Mouse (Mus musculus): Measurements from ENCODE around the gene Ceacam3. TPM values are rescaled to one million over a fixed set of nuclear protein-coding genes. Genes with fewer than 3 reads are reported as not detected.

The Ceacam3 gene
- polyA plus RNA-seq, 1 experiment from 2014 or later: not detected

GRCm38 (mm10) chr7:17205530-17206184 is 55.6 kb downstream of the Ceacam3 start:
- no peak overlapping the region for H3K4me2 ChIP-seq (ENCODE audit: low read length)
- H3K9ac ChIP-seq (ENCODE audit: low read length): no peak overlapping the region
- H3K27me3 ChIP-seq (replicated peaks; ENCODE audit: control insufficient read depth, insufficient read depth, low read length): no peaks in the 10 kb centered on the region
- 68% methylated on average over 3 of the region's 3 CpGs for WGBS
- H3K4me1 ChIP-seq (replicated peaks; ENCODE audit: control insufficient read depth, insufficient read depth, low read length): no peaks in the 10 kb centered on the region
- no peak overlapping the region for H3K4me3 ChIP-seq (ENCODE audit: low read depth, low read length)
- no peak for ATAC-seq (replicated peaks; ENCODE audit: low FRiP score, low TSS enrichment, low read depth)
- DNase-seq (ENCODE audit: low spot score): no peak
- no peak overlapping the region for H3K27ac ChIP-seq (ENCODE audit: low read depth)
- no peaks in the 10 kb centered on the region for H3K36me3 ChIP-seq (ENCODE audit: control insufficient read depth, insufficient read depth, low read length)
- 0 out of 2 replicates have a peak, but pooled peaks cover 3% of the 10 kb centered on the region for H3K9me3 ChIP-seq (ENCODE audit: control insufficient read depth, low read length)

Other genes with a start within 250 kb of the Ceacam3 start
- 2.2 and 2.3 TPM in 2 replicates for gene Ptgir, start 243.8 kb upstream of the Ceacam3 start, polyA plus RNA-seq (2014; fragmentation: Nextera tagmentation; extraction: Ambion mirVana)
- gene Calm3, start 226.2 kb upstream of the Ceacam3 start, polyA plus RNA-seq (2014; fragmentation: Nextera tagmentation; extraction: Ambion mirVana): 184 and 190 TPM in 2 replicates
- gene Pnmal2, start 205.6 kb upstream of the Ceacam3 start, polyA plus RNA-seq (2014; fragmentation: Nextera tagmentation; extraction: Ambion mirVana): 4.1 and 5.3 TPM in 2 replicates
- gene Pnmal1, start 190.6 kb upstream of the Ceacam3 start, polyA plus RNA-seq (2014; fragmentation: Nextera tagmentation; extraction: Ambion mirVana): 3.7 and 4.1 TPM in 2 replicates
- gene Gm42372, start 167.2 kb upstream of the Ceacam3 start, polyA plus RNA-seq (2014; fragmentation: Nextera tagmentation; extraction: Ambion mirVana): 0.51 and 0.62 TPM in 2 replicates
- gene Ccdc8, start 157.6 kb upstream of the Ceacam3 start, polyA plus RNA-seq (2014; fragmentation: Nextera tagmentation; extraction: Ambion mirVana): 24.1 and 26.0 TPM in 2 replicates
- gene Ppp5c, start 122.4 kb upstream of the Ceacam3 start, polyA plus RNA-seq (2014; fragmentation: Nextera tagmentation; extraction: Ambion mirVana): 101 and 103 TPM in 2 replicates
- 55.8 and 58.2 TPM in 2 replicates for gene Hif3a, start 87.9 kb upstream of the Ceacam3 start, polyA plus RNA-seq (2014; fragmentation: Nextera tagmentation; extraction: Ambion mirVana)
- 0.11 and 0.36 TPM in 2 replicates for gene Psg16, start 76.2 kb upstream of the Ceacam3 start, polyA plus RNA-seq (2014; fragmentation: Nextera tagmentation; extraction: Ambion mirVana)
- not detected in 2 replicates for gene Psg29, start 53.2 kb downstream of the Ceacam3 start, polyA plus RNA-seq (2014; fragmentation: Nextera tagmentation; extraction: Ambion mirVana)